Mouse (Mus musculus): ENCODE results near the gene Nrip1.

The Nrip1 gene

DNA sequence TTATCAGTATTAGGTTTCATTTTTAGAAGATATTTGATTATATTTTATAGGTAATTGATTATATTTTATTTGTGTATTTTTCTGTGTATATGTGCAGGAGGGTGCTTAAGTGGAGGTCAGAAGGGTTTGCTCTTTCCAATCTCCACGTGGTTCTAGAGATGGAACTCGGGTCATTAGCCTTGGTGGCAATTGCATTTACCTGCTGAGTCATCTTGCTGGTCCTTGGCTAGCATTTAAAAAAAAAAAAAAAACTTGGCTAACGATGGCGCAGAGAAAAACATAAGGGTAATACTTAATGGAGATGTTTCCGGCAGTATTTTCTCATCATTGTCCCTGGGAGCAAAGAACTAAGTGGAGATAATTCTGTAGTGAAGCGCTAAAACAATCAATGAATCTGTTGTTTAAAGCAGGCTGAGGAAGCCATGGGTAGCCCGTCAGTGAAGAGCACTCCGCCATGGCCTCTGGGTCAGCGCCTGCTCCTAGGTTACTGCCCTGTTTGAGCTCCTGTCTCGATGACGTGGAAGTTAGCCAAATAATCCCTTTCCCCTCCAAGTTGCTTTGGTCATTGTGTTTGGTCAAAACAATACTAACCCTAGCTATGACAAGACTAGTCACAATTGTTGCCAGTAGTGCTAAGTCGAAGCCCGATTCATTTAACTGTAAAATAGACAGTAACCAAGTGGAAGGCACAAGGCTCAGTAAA lies 25.8 kb downstream of the Nrip1 start:
- no peak for DNase-seq (ENCODE audit: low spot score in 2 of 2)

DNA sequence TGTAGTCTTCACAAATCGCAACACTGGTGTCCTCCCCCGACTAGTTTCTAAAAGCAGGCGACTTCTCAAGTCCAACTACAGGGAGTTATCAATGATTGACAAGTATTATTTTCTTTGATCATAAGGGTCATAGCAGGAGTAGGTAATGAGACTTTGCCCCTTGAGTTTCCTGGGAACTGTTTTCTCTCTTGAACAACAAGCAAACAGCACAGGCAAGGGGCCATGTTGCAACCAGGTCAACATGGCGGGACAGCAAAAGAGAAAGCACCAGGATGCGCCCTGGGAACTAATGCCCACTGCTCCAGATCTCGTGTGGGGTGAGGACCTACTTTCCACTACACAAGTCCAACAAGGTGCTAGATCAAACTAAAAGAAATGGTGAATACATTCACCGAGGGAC lies 27.3 kb downstream of the Nrip1 start:
- no peak for DNase-seq (ENCODE audit: low spot score in 2 of 2)

GRCm38 (mm10) chr16:76344761-76345368 lies 28.8 kb downstream of the Nrip1 start:
- DNase-seq (ENCODE audit: low spot score in 2 of 2), result no peak

DNA sequence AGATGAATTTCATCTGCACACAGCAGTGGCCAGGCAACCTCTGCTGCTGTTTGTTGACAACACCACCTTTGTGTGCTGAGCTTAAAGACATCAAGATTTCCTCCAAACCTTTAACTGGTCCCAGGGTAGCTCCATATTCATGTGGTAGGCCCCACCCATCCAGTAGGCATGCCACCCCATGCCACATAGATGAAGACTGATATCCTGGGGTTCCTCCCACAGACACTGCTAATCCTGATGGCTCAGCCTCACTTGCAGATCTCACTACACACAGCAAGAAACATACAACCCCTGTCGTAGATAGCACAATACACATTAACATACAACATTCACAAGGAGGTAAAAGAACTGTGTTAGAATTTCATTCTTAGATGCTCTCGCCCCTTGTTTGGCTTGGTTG lies 29.6 kb downstream of the Nrip1 start:
- DNase-seq (ENCODE audit: low spot score in 2 of 2), result no peak

- no peak for DNase-seq (ENCODE audit: low spot score in 2 of 2)
Measured at GRCm38 (mm10) chr16:76341636-76342035, 32.0 kb downstream of the Nrip1 start.

- DNase-seq (ENCODE audit: low spot score in 2 of 2), result no peak
Measured at GRCm38 (mm10) chr16:76339256-76339655, 34.4 kb downstream of the Nrip1 start.

DNA sequence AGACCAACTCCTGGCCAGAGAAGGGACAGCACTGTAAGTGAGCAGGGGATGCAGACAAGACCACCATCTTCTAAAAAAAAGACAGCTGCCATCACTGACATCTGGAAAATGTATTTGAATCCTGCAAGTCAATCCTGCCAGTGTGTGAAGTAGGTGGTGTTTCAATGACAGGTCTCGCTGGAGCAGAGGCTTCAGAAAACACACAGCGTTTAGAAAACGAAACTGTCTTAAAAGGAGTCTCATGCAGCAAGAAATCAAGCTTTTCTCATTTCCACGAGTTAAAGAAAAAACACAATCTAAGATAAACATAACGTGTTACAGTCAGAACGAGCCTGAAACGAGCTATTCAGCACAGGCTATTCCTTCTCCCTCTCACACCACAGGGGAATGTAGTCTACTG lies 36.3 kb downstream of the Nrip1 start:
- DNase-seq (ENCODE audit: low spot score in 2 of 2), result no peak

- no peak for DNase-seq (ENCODE audit: low spot score in 2 of 2)
Measured at GRCm38 (mm10) chr16:76336932-76337331, 36.7 kb downstream of the Nrip1 start.

GRCm38 (mm10) chr16:76335913-76336312 lies 37.7 kb downstream of the Nrip1 start:
- DNase-seq (ENCODE audit: low spot score in 2 of 2), result no peak

DNA sequence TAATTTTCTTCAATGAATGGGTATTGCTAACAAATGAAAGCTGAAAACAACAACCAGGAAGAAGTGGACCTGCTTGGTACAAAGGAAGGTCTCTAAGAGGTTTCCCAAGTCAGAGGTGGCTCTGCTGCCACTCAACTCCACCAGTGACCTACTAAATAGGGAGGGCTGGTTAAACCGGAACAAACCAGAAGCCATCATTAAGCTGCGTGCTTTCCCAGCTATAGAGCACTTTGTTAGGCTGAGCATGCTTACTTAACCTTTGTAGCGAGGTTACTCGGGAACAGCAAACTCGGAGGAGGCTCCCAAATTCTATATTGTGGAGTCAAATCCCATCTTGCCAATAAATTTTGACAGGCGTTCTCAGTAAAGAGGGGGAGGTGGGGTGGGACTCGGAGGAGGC lies 41.5 kb downstream of the Nrip1 start:
- no peak for DNase-seq (ENCODE audit: low spot score in 2 of 2)

DNA sequence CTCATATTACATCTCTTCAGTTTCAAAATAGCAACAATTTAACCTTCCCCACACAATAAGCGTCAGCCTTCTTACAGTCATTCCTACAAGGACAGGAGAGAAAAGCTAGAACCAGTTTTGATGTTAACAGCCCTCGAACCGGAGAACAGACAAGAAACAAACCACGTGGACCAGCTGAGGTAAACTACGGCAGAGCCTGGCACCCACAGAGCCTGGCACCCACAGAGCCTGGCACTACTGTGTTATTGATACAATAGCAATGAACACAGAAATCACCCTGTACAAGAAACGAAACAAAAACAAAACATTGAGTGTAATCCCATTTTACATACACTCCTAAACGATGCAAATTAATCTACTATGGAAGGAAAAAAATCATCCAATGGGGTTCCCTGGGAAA lies 42.4 kb downstream of the Nrip1 start:
- no peak for DNase-seq (ENCODE audit: low spot score in 2 of 2)

DNA sequence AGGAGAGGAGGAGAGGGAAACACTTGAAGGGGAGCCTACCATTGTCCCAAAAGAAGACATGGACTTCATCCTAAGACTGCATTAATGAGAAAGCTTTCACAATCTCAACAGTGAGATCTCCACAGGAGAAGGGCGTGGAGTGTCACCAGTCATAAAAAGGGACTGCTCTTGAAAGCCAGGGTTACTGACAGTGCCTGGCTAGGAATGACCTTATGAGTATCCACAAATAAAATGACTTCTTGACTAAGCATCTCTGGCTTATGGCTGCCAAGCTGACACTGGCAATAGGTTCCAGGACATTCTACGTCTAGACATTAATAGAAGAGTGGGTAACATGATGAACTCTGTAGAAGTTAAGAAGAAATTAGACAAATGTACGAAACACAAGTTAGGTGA lies 48.3 kb downstream of the Nrip1 start:
- no peak for DNase-seq (ENCODE audit: low spot score in 2 of 2)

DNA sequence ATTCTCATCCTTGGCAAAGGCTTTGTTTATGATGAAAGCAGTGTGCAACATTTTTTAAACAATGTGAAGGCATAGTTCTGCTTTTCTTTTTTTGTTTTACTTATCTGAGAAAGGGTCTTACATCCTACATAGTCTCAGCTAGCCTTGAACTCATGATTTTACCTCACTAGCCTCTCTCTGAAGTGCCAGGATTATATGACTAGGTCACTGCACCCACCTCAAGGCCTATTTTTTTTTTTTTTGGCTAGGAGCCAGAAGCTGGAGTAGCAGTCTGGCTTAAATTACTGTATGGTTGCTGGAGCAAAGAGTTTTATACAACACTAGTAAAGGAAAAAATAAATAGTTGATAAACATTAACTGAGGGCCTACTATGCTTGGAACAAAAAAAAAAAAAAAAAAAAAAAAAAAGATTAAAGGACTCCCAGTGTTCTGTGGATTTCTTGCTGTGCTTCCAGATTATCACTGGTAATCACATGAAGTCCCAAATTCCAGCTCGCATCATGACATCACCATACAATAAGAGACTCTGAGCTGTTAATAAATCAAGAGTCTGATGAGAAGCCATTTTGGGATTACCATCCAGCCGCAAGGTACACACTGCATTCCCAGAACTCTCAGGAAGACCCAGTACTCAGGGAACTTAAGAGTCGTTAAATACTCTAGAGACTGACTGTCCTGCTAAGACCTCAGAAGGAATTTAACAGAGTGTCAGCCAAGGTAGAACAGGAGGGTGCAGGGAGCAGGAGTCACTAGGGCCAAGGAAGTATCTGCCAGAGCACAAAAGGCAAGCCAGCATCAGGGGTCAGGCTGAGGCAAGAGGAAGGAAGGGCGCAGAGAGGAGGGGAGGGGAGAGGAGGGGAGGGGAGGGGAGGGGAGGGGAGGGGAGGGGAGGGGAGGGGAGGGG lies 49.0 kb downstream of the Nrip1 start:
- DNase-seq (ENCODE audit: low spot score in 2 of 2), result no peak

DNA sequence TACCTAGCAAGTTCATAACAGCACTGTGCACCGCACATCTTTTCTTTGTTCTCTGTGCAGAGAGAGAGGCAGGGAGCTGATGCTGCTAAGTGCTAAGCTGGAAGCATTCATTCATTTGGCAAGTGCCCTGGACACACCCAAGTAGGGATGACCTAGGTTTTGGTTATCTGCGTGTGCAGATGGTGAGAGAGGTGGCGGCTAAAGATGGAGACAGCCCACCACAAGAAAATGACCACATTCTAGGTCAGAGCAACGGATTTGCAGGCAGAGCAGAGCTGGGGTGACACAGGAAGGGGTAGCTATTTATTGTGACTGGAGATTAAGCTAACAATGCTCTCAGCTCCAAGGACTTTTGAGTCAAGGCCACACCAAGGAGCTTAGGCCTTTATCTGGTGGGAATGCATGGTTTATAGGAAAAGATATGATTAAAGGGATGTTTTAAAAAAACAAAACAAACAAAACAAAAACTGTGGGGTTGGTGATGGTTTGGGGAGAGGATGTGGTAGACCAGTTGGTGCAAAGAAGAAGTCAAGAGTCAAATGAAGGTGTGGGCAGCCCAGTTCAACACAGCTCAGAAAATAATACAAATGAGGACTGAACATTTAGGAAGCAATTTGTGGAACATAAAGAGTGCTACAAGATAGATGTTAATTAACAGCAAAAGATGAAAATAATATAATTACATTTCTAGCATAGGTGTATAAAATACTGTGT lies 49.9 kb downstream of the Nrip1 start:
- no peak for DNase-seq (ENCODE audit: low spot score in 2 of 2)

GRCm38 (mm10) chr16:76323141-76323540 lies 50.5 kb downstream of the Nrip1 start:
- DNase-seq (ENCODE audit: low spot score in 2 of 2), result no peak

DNA sequence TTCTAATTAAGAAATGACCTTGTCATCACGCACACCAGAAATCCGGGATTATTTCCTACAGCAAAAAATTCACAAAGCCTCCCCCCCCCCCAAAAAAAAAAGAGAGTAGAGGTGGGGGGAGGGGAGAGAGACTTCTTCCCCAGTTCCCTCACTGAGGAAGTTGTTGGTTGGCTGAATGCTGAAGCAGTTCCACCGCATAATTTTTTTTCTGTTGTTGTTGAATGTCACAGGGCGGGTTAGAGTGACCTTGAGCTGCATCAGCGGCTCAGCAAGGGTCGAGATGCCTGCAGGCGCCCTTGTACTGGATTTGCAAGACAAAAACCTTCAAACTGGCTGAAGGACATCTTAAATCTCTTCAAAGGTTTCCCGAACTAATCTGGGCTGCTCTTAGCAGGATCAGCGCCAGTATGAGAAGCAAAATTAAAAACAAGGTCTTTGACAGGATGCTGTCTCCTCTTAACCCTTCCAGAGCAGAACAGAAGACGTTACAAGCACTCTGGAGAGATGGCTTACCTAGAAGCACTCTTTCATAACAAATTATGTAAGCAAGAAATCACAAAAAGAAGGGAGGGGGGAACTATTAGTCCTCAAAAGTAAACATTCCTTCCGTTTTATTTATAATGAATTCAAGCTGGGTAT lies 52.0 kb downstream of the Nrip1 start:
- no peak for DNase-seq (ENCODE audit: low spot score in 2 of 2)

DNA sequence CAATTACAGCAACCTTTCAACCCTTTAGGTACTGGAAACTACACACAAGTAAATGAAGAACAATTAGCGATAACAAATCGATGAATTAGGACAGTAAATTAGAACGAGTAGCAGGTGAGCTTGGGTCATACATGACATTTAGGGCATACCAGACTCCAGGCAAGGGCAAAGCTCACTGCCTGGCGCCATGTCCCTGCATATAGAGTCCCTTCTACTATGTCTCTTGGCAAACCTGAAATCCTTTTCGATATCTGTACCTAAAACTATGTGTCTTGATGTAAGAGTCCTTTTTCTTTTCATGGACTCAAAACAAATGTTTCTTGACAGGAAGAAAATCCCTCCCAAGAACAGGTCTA lies 53.5 kb downstream of the Nrip1 start:
- no peak for DNase-seq (ENCODE audit: low spot score in 2 of 2)

GRCm38 (mm10) chr16:76319364-76320117 lies 54.1 kb downstream of the Nrip1 start:
- DNase-seq (ENCODE audit: low spot score in 2 of 2), result no peak

GRCm38 (mm10) chr16:76318331-76318922 lies 55.2 kb downstream of the Nrip1 start:
- no peak for DNase-seq (ENCODE audit: low spot score in 2 of 2)

Data from frontal cortex, postnatal 14 days (tissue).